Mouse (Mus musculus) bone marrow, adult 2 months (tissue): ENCODE results near the gene Spata22.

Experiments used
- CTCF ChIP-seq: fragments of 200-500 bp; IDR thresholded peaks from 2 replicates; pipeline ENCODE4 v1.5.1; 2011; ENCODE audit warnings: low read length, control low read depth; ENCODE audit not compliant: control insufficient read depth, insufficient read depth
- POLR2A ChIP-seq: fragments of 200-500 bp; IDR thresholded peaks from 2 replicates; pipeline ENCODE4 v1.6.1; 2011; ENCODE audit warnings: low read depth, mild to moderate bottlenecking, control low read depth, low read length, borderline replicate concordance; ENCODE audit not compliant: control insufficient read depth

GRCm38 (mm10) chr11:73326485-73326886 lies 3.1 kb upstream of the Spata22 start:
- TF ChIP-seq CTCF (no peak), POLR2A (no peak)
